Mouse (Mus musculus) cerebellum, adult (tissue): ENCODE data around the gene 2310011J03Rik.
A peak's percentile ranks its signal among the peaks of the same experiment; 100 is the strongest.
"Not testable (repeated sequence)": the region's sequence is repeated elsewhere in the genome, so short reads cannot be mapped to it uniquely, and the experiment has no call there.

ENCODE experiments used
- ATAC-seq: cut with Nextera tagmentation; 2 replicates; pipeline ENCODE4 v1.9.2; 2017; ENCODE audit warnings: mild to moderate bottlenecking, moderate library complexity, mixed read lengths; ENCODE audit not compliant: insufficient number of reproducible peaks, low FRiP score, low TSS enrichment

Gene 2310011J03Rik

GRCm38 (mm10) chr10:80320340-80320760 lies at the start of gene 2310011J03Rik:
TSS of gene 2310011J03Rik (minus strand) at chr10:80320537.
- ATAC-seq, result peak; percentile 46; the same call in 1 of the 2 replicates

GRCm38 (mm10) chr10:80368392-80368791 lies 48.1 kb upstream of the 2310011J03Rik start:
- ATAC-seq, result no peak

GRCm38 (mm10) chr10:80367954-80368353 lies 47.6 kb upstream of the 2310011J03Rik start:
- no peak for ATAC-seq

DNA sequence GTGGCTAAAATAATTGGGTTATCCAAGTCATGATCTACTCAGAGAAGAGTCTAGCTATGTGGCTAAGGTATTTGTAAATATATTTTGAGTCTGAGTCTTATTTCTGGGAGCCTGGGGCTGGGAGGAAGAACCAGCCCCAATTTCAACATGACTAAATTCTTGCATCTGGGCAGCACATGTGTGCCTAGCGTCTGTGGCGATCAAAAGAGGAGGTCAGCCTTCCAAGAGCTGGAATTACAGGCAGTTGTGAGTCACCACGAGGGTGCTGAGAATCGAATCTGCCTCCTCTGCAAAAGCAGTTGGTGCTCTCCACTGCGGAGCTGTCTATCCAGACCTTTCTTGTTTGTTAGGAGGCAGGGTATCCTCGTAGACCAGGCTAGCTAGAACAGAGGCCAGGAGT lies 45.4 kb upstream of the 2310011J03Rik start:
- ATAC-seq, result no peak

GRCm38 (mm10) chr10:80363734-80364133 lies 43.4 kb upstream of the 2310011J03Rik start:
- ATAC-seq, result no peak

DNA sequence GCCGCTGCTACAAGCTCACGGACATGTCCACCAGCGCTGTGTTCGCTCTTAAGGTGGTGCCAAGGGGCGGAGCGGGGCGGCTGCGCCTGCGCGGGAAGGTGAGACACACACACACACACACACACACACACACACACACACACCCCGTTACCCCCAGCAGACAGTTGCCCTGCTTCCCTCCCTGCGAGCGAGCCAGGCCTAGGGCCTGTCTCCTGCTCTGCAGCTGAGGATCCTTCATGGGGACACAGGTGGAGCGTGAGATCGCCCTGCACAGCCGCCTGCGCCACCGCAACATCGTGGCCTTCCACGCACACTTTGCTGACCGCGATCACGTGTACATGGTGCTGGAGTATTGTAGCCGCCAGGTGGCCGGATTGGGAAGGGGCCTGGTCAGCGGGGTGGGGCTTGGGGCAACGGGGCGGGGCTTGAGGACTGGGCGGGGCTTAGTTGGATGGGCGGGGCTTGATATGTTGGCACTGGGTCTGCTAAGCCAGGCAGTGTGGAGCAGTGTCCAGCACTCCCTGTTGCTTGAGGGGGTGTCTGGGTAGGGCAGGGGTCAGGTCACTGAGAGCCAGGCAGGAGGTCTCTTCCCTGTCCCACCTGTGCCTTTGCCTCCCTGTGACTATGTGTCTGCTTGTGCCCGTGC lies 37.8 kb upstream of the 2310011J03Rik start:
- ATAC-seq, result no peak

- ATAC-seq, result no peak
These were observed 37.0 kb upstream of the 2310011J03Rik start for GRCm38 (mm10) chr10:80357336-80357735.

GRCm38 (mm10) chr10:80356737-80357136 lies 36.4 kb upstream of the 2310011J03Rik start:
- ATAC-seq, result no peak

DNA sequence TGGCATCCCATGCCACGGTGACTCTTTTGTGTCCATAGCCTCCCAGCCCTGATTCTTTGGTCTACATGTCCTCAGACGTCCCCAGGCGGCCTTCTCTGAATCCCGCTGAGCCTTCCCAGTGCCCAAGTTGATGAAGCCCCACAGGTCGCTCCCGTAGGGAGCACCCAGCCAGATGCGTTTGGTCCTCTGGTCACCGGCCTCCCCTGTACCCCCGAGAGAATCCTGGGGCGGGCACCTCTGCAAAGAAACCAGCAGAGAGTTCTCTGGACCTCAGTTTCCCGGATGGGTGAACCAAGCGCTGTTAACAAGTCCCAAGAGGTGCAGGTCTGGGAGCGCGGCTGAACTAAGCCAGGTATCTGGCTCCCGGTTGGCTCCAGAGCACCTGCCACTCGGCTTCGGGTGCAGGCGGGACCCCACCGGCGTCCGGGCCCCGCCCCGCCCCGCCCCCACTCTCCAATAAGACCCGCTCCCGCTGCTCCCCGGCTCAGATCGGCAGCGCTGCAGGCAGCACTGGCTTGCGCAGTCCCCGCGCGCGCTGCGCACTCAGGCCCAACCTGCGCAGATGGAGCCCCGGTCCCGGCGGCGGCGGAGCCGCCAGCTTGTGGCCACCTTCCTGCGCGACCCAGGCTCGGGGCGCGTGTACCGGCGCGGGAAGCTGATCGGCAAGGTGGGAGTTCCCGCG lies 35.8 kb upstream of the 2310011J03Rik start, which contains the start of gene Plk5:
Gene Plk5, plus strand, starts transcription at position 459 of the 682 bp plus-strand sequence.
- peak; percentile 33; the same call in 1 of the 2 replicates for ATAC-seq

GRCm38 (mm10) chr10:80355431-80355830 lies 35.1 kb upstream of the 2310011J03Rik start:
- peak; percentile 57; the same call in 1 of the 2 replicates for ATAC-seq

- no peak for ATAC-seq
These were observed 32.4 kb upstream of the 2310011J03Rik start for GRCm38 (mm10) chr10:80352727-80353126.

- no peak for ATAC-seq
These were observed 31.6 kb upstream of the 2310011J03Rik start for GRCm38 (mm10) chr10:80351896-80352295.

DNA sequence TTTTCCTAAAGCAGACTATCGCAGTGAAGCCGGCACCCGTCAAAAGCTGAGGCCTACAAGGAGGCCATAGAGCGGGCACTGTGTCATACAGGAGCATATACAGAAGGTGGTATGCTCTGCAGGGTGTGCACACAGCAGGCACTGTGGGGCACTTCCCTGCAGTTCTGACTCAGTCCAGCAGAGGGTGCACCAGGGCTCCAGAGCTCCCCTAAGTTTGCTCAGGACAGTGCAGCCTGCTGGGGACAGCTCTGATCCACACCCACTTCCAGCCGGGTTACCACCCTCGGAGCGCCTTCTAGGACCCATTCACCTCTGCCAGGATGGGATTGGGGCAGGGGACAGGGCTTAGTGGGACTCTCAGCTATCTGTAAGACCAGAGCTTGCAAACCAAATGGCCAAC lies 30.0 kb upstream of the 2310011J03Rik start:
- peak; percentile 38; the same call in 1 of the 2 replicates for ATAC-seq

DNA sequence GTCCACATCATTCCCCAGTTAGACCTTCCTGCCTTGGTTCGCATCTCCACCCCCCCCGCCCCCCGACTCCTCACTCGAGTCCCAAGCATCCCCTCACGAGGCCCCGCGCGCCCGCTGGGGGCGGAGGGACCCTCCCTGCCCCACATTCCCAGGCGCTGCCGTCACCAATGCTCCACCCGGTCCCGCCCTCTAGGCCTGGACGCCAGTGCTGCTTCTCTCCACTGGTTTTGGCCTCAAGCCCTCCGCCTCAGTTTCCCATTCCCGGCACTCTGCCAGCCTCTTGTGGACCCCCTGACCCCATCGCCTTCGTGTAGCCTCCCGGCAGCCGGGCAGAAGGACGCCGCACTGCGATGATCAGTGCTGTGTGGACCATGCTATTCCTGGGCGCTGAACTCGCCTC lies 28.6 kb upstream of the 2310011J03Rik start:
- no peak for ATAC-seq

GRCm38 (mm10) chr10:80348244-80348781 lies 28.0 kb upstream of the 2310011J03Rik start, which contains the start of gene Adamtsl5:
TSS of gene Adamtsl5 (minus strand) at chr10:80348412.
- ATAC-seq, result 0 out of 2 replicates have a peak, but pooled peaks have one; percentile 4

DNA sequence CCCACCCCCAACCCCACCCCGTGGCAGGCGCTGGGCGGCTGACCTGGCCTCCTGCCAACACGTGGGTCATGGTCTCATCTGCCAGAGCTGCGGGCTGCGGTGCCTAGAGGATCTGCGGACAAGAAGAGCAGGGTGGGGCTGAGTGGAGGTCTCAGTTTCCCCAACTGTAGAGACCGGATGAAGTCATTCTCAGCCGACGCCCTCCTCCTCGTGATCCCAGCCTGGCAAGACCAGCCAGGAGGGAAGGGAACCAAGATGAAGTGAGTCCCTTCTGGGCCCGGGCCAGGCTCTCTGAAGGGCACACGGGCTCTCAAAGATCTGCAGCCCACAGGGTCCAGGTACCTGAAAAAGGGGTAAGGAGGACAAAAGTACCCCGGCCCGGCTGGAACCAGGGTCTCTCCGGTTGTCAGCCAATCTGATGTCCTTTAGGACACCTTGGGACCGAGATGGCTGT lies 27.2 kb upstream of the 2310011J03Rik start:
- ATAC-seq, result no peak

DNA sequence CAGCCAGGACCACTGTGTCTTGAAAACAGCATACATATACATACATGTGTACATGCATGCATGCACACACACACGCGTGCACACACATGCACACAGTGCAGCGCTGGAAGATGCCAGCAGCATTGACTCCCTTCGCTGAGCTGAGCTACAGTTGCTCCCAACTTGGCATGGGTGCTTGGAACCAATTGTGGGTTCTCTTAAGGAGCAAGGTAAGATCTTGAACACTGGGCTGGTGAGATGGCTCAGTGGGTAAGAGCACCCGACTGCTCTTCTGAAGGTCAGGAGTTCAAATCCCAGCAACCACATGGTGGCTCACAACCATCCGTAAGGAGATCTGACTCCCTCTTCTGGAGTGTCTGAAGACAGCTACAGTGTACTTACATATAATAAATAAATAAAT lies 25.6 kb upstream of the 2310011J03Rik start:
- ATAC-seq, result not testable (repeated sequence)

DNA sequence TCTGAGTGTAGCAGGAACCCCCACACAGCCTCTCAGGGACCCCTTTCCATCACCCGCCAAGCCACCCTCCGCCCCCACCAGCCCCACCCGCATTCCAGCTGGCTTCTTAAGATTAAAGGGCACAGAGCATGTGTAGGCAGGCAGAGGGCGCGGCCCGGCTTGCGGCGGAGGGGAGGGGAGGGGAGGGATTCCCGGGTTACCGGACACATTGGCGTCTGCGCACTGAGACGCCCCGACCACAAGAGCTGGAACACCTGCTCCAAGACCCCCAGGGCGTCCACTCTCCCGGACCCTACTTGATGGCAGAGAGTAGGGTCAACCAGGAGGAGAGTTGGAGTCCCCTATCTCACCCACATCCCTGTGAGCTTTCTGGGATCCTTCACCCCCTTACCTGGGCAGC lies 24.8 kb upstream of the 2310011J03Rik start:
- ATAC-seq, result no peak

DNA sequence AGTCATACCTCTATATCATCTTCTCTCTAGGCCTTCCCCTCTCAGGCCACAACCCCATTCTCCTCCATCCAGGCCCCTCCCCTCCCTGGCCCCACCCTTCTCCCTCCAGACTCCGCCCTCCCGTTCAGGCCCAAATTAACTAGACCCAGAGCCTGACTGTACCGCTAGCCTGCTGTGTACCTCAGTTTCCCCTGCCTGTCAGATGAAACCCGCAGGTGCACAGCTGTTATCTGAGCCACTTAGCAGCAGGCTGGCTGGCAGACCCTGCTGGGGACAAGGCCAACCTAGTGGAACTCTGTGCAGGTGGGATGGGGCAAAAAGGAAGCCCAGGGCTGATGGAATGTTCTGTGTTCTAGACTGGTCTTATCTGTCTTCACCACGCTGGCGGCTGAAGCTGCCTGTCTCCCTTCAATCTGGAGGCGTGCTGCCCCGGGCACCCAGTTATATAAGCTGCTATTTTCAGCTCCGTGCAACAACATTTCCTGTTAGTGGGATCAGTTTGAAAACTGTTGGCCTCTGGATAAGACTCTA lies 23.9 kb upstream of the 2310011J03Rik start:
- no peak for ATAC-seq

- no peak for ATAC-seq
These were observed 23.1 kb upstream of the 2310011J03Rik start for GRCm38 (mm10) chr10:80343425-80343895.
